Mouse (Mus musculus): ENCODE results near the gene Hyal2. TPM values are rescaled to one million over a fixed set of nuclear protein-coding genes. Genes with fewer than 3 reads are reported as not detected.

The Hyal2 gene
- total RNA-seq, 1 experiment from 2014 or later: 2.5 TPM

Other genes starting within 250 kb of the Hyal2 start
- gene Hemk1, start 229.6 kb upstream of the Hyal2 start, total RNA-seq (2017): 4.7 to 6.5 TPM (median 5.1 TPM) in 3 replicates
- gene 6430571L13Rik, start 227.3 kb upstream of the Hyal2 start, total RNA-seq (2017): not detected in 3 replicates
- not detected in 3 replicates for gene Cacna2d2, start 168.3 kb upstream of the Hyal2 start, total RNA-seq (2017)
- gene Tmem115, start 34.0 kb upstream of the Hyal2 start, total RNA-seq (2017): 19.0 to 26.5 TPM (median 21.7 TPM) in 3 replicates
- gene Cyb561d2, start 25.8 kb upstream of the Hyal2 start, total RNA-seq (2017): 8.0 to 27.2 TPM (median 14.4 TPM) in 3 replicates
- 17.4 to 20.5 TPM (median 18.7 TPM) in 3 replicates for gene Nprl2, start 25.7 kb upstream of the Hyal2 start, total RNA-seq (2017)
- gene Zmynd10, start 20.6 kb upstream of the Hyal2 start, total RNA-seq (2017): 3.2 to 4.0 TPM in 2 of 3 replicates, not detected in the other
- 67.8 to 117 TPM (median 83.9 TPM) in 3 replicates for gene Rassf1, start 16.4 kb upstream of the Hyal2 start, total RNA-seq (2017)
- 16.0 to 23.9 TPM (median 21.4 TPM) in 3 replicates for gene Tusc2, start 4.7 kb upstream of the Hyal2 start, total RNA-seq (2017)
- 0.86 to 2.0 TPM in 2 of 3 replicates, not detected in the other for gene Hyal1, start 9.0 kb downstream of the Hyal2 start, total RNA-seq (2017)
- gene Naa80, start 10.9 kb downstream of the Hyal2 start, total RNA-seq (2017): 3.6 to 5.4 TPM (median 5.4 TPM) in 3 replicates
- gene Hyal3, start 12.9 kb downstream of the Hyal2 start, total RNA-seq (2017): 1.4 TPM in 1 of 3 replicates, not detected in the others
- 5.5 to 11.1 TPM (median 8.8 TPM) in 3 replicates for gene Ifrd2, start 19.7 kb downstream of the Hyal2 start, total RNA-seq (2017)
- 0.10 TPM in 1 of 3 replicates, not detected in the others for gene Sema3b, start 41.3 kb downstream of the Hyal2 start, total RNA-seq (2017)
- gene Gnai2, start 67.4 kb downstream of the Hyal2 start, total RNA-seq (2017): 646 to 794 TPM (median 705 TPM) in 3 replicates
- not detected in 3 replicates for gene Slc38a3, start 101.6 kb downstream of the Hyal2 start, total RNA-seq (2017)
- gene Gnat1, start 111.8 kb downstream of the Hyal2 start, total RNA-seq (2017): 1.8 TPM in 1 of 3 replicates, not detected in the others
- gene Sema3f, start 142.5 kb downstream of the Hyal2 start, total RNA-seq (2017): not detected in 3 replicates
- gene Rbm5, start 203.1 kb downstream of the Hyal2 start, total RNA-seq (2017): 339 to 489 TPM (median 412 TPM) in 3 replicates